Mouse (Mus musculus) urinary bladder, postnatal 4 days (tissue): ENCODE data around the gene Fbn1.

Experiments used
- DNase-seq, 2 experiments: peaks; one replicate each; pipeline ENCODE4 v3.0.0; 2021 to 2022; ENCODE audit warnings: low spot score in 2 of 2

Fbn1 gene

DNA sequence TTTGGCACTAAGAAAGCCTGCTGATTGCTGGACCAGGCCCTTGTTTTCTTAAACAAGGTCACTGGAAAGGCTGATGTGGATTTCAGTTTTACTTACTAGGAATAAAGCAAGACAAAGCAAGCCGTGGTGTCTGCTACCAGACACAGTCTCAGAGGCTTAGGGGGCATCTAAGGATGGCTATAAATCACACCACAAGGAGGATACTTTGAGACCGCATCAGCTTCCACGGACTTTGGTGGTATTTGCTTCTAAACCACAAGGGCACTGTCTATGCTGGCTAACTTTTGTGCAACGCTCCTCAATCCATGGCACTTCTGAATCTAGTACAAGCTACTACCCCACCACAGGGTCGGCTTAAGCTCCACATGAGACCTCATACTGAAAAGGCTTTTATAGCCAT, 167.4 kb downstream of the Fbn1 start:
- no peak for DNase-seq

DNA sequence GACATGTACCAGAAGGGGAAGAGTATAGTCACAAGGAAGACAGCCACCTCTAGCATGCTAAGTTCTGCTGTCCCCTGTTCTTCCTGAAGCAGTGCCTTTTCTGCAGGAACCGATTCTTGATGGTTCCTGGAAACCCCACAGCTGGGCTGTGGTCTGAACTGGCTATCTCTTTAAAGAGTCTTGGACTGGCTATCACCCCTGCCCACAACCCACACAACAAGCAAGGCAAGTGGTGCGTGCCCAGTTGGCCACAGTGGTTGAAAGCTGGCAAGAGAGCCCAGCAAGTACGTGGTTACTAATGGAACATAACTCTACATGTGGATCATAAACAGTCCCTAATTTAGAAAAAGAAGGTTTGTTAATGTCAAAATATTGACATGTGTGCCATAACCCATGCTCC, 170.6 kb downstream of the Fbn1 start:
- DNase-seq: no peak

DNA sequence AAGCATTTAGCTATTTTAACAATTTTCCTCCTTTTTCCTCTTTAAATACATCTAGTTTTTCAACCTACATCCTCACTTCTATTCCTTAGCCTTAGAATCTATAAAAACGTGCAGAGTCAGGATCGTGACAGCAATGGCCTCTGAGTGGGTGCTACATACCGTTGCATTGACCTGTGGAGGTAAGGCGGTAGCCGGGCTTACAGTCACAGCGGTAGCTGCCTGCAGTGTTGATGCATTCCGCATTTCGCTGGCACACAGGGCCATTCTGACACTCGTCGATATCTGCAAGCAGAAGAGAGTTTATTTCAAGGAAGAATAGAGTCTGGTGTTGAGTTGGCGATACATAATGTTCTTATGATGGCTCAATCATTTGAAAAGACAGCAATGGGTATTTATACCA, 172.6 kb downstream of the Fbn1 start:
- no peak for DNase-seq

DNA sequence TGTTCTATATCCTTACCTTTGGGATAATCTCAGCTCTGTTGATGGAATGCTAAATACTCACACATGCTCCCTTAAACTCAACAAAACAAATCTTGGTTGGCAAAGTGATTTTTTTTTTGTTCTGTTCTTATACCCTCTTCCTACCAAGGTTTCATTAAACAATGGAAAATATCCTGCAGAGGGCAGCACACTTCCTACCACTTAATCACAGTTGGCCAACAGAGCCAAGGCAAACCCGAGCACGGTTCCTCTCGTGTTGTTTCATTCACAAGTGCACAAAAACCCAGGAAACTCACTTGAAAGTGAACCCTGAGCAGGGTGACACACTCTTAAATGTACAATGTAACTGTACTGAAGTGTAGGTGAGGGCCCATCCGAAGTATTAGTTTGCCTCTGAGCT, 173.6 kb downstream of the Fbn1 start:
- DNase-seq: no peak

DNA sequence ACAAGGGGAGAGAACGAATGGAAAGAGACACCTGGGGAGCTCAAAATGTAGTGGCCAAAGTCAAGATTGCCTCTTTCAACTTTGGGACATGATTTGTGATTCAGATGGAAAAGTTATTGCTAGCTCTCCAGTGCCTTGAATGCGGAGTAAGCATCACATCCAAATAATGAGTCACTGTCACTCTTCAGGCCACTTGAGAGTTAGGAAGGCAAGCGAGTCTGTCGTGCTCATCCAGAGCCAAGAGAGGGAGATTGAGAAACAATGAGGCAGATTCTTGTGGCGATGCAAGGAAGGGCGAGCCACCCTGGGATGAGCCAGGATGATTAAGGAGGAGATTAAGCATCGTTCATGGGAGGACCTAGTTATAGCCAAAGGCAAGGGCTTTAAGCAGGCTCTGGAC, 176.2 kb downstream of the Fbn1 start:
- no peak for DNase-seq

DNA sequence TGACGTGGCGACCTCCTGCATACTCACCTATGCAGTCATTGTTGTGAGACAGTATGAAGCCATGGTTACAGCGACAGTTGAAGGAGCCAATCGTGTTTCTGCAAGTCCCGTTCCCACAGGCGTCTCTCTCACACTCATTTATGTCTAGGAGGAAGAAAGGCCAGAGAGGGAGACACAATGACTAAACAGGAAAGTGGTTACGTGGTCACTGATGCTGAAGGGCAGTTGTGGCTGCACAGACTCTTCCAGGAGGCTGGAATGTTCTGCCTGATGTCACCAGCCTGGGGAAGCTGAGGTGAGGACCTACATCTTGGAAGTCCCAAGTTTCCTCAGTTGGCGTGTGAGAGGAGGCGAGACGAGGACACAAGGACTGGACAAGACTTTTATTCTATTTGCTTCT, 177.3 kb downstream of the Fbn1 start:
- no peak for DNase-seq

DNA sequence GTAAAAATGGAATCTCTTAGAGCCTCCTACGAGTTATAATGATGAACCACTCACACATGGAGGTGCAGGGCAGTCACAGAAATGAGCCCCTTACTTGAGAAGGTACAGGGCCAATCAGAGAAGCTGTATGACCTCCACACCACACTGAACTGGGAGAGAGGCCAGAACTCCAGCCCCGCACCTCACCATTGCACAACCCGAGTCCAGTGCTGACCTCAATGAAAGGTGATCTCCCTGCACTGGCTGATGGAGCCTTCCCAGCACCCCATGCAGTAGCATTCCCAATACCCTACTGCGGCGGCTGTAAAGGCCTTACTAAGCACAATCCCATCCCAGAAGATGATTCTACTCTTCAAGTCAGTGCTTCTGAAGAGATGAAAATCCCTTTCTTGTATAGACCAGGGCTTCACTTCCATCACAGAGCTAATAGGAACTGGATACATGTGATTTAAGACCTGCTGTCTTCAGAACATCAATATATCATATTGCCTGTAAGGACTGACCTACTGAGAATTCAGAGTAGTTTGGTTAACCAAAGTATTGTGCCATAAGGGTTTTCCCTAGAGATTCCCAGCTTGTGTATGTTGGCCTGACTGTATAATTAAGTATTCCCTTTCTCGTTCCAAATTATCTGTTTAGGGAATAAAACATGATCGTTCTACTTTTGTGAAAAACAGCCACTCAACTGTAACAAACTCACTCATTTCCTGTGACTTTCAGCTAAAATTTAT, 182.5 kb downstream of the Fbn1 start:
- DNase-seq: no peak

DNA sequence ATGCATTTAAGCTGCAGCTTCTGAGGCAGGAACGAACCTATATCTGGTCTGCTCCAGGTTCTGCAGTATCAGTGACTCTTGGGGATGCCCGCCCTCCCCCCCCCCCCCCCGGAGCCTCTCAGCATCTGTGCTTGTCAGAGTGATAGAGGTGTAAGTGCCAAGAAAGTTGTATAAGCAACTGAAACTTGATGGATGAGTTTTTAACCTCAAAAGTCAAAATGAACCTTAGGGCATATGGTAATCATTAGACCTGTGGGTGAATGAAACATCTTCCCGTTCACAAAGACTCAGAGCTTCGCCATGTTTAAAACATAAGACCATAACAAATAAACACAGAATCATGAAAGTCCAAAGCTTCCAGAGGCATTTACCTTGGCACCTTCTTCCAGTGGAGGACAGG, 183.3 kb downstream of the Fbn1 start:
- DNase-seq: no peak

DNA sequence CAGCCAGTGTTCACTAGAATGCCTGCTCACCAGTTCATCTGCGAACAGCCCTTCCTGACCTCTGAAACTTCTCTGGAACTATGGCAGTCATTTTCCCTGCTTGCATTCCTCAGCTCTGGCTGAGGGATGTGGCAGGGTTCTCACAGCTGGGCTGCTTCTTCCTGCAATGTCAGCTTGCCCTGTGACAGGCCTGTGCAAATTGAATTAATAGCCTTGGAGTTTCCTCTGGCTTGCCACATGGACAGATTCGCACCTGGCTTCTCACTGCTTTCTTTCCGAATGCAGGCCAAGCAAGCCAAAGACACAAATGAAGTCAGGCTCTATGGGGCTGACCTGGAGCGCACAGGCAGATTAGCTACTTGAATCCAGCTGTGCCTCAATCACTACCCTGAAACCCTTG, 184.4 kb downstream of the Fbn1 start:
- no peak for DNase-seq

DNA sequence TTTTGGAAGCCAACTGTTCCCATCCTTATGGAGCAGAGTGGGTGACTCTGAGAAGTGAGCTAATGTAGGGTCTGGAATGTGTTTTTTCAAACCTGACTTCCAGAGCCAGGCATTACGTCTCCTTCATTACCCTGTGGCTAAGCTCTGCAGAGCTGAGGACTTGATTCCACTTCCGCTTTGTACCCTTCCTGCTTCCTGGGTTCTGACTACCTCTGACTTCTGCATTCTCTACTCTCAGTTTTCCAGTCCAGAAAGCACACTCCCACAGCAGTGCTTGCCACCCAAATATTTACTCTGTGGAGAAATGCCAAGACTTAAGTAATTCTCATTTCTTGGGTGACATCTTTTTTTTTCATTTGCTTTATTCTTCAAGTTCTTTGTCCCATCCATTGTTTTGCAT, 185.2 kb downstream of the Fbn1 start:
- DNase-seq: no peak

DNA sequence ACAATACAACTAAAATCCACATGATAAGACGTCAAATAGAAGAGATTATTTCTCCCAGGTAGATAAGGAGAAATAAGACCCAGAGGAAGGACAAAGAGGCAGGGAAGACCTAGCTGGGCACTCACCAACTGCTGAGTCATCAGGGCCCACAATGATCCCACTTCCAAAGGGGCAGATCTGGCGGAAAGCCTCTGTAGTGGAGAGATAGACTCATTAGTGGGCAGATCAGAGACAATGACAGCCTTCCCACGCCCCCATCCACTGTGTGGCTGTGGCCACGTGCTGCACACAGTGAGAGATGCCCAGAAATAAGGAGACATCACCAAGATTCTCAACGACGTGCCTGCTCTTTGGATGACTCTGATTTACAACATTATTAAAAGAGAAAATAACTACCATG, 186.7 kb downstream of the Fbn1 start:
- DNase-seq: no peak

DNA sequence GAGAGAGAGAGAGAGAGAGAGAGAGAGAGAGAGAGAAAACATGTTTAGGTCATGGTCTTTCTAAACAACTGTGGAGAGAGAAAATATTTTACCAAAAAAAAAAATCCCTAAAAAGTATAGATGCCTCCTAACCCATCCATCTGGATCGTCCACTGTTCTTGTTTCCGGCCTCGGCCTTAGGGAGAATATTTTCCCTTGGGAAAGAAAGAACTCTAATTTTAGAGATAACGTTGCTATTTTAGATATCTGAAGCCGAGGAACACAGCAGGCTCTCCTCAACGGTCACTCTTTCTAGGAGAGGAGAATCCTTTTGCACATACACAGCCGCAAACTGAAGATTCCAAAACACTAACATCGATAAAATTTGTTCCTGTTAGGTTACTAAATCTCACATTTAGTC, 188.1 kb downstream of the Fbn1 start:
- no peak for DNase-seq

DNA sequence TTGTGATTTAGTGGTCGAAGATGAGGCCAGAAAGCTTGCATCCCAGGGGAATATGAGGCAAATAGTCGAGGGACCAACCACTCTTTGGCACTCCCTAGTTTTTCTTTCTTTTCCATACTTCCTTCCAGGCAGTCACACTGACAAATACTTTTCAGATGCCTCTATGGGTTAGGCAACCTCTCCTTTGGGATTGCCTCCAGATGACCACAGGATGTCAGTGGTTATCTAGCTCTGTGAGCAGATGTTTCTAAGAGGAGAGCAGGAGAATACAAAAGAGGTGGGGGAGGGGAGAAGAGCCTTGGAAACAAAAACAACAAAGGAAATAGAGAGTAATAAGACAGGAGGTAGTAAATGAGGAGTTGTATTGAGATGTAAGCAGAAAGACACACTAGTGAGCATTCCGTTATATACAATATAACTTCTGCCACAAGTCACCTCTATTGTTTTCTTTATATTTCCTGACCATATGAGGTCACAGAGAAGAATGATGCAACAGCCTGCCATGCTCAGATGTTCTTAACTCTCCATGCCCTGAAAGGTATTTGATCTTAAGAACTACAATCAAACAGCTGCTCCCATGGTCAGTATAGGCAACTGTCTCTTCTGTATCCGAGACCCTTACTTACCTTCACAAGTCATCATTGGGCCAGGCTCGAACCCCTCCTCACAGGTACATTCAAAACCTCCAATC, 189.3 kb downstream of the Fbn1 start:
- no peak for DNase-seq

DNA sequence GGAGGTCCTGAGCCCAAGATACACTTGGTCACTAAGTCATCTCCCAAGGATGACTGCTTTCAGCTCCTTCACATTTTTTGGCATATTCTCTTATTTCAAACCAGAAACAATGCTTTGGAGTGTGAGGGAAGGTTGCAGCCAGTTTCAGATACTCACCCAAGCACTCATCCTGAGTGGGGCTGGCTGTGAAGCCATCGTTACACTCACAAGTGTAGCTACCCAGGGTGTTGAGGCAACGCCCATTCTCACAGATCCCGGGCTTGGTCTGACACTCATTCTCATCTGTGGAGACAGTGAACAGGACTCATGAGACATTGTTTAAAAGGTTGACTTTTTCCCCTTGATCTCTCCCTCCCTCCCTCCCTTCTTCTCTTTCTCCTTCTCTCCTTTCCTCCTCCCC, 192.6 kb downstream of the Fbn1 start:
- no peak for DNase-seq

DNA sequence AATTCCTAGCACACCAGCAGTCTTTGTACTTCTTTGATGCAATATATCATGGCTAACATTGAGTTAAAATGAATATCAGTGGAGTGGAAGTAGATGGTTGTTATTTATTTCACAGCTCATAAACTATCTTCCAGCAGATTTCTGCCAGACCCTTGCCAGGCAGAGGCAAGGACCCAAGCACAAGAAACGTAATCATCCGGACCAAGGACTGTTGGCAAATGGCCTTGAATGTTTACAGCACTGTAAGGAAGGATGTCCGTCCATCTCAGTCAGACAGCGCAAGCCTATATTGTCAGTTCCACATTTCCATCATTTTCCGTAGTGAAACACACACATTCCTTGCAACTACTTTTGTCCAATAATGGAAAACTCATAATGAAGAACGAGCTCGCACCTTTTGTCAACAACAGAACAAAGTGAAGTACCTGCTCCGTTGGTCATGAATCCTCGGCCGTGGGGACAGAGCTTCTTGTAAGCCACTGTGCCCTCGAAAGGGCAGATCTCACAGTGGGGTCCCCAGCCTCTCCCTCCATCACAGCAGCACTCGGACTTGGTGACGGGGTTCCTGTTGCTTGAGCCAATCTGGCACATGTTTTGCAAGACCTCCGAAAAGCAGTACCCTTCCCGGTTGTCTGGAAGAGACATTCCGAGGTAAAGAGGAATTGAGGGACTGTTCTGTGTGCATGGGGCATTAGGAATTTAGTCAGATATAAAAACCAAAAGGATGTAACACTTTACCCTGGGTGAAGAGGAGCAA, 193.4 kb downstream of the Fbn1 start:
- no peak for DNase-seq

DNA sequence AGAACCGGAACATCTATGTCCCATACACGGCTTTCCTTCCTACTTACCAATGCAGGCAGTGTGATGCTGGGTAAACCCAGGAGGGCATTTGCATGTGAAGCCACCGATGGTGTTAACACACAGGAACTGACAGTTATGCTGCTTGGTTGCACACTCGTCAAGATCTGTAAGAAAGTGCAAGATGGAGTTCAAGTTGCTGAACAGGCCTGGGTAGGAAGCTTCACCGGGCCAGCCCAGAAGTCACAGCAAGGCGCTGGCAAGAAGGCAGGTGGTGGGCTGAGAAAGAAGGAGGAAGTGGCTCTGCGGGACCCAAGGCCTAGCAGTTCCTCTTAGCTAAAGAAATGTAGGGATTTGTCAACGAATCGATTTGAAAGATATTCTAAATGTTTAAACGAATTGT, 198.1 kb downstream of the Fbn1 start:
- DNase-seq: no peak

DNA sequence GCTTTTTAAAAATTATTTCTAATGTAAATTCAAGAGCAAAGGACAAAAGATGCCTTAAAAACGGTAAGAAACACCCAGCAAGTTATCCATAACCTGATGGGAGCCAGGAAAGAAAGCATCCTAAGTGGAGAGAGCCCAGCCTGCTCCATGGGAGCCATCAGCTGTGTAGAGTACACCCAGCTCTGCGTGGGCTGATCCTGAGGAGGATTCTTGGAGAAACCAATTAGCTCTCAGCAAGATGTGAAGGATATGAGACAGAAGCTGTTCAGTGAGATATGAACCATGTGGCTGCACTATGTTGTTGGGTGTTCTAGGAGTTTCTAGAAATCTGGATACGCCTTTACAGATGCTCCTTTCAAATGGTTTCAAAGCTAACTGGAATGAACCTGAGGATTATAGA, 202.1 kb downstream of the Fbn1 start:
- no peak for DNase-seq

DNA sequence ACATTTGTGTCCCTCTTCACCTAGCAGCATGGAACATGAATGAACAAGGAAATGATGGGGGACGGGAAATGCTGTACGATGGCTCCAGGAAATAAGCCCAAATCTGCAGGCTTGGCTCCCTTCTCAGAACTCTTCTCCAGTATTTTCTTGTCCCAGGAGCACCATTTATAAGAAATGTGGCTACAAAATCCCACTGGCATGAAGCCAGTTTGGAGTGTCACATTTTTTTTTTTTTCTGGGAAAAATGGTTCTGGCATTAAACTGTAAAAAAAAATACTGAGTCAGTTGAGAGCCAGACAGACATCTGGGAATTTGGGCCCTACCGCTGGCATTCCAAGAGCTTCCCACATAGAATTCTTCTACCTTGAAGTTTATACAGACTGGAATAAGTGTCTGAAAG, 203.0 kb downstream of the Fbn1 start:
- no peak for DNase-seq

DNA sequence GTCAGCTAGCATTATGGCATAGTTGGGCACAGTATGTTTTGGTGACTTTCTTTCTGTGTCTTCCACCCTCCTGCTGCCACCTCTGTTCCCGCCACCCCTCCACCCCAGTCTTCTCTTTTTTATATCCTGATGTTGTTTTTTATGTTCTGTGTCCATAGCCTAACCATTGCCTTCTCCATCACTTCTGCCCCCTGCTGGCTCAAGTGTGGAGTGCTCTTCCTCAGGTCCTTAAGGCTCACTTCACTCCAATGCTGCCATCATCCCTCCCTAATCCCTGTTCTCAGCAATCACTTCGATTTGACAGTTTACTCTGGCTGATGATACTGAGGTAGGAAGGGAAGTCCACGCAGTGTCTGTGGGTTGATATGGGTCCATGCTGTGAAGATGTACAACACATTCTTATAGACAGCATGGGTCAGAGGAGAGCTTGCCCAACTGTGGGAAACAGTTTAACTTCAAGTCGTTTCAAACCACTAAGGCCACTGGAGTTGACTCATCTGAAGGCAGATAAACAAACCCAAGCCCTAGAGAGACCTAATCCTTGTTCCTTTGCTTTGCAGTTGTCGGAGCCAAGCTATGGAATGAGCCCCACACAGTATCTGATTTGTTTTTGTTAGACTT, 203.9 kb downstream of the Fbn1 start:
- no peak for DNase-seq

DNA sequence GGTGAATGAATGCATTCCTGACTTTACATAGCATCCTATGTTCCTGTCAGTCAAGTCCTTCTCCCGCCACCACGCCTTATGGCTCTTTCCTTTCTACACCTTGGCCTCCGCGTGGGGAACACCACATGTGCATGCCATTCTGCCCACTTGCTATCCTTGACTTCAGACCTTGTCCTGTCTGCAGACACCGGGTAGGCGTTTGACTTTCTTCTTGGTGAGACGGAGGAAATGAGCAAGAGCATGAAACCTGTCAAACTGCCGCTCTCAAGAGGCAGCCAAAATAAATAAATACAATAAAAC, 205.2 kb downstream of the Fbn1 start:
- DNase-seq: no peak

DNA sequence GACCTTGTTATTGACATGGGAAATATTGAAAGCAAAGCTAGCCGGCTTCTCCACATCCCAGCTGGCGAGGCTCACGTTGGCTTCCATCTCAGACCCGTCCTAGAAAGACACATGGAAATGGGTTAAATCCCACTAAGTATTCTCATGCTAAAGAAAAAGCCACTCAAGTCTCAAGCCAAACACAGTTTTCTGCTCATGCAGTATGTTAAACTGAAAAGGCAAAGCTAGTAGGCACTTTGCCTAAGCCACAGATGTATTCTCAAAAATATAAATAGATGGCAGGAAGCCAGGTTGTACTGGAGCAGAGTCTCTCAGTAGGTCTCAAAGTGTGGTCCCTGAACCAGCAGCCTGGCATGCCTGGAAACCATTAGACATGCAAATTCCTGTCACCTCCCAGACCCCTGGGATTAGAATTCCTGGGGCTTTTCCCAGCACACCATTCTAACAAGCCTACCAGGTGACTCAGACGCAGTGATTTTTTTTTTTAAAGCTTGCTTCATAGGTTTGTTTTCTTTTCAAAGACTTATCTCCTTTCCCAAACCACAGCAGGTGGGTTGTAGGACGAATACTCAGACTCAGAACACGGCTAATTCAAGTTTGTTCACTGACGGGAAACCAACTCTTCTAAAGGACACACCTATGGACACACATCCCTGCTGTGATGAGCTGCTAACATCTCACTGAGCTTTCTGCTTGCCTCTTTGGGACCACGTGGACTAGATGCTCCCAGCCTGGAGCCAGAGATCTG, 205.7 kb downstream of the Fbn1 start:
- DNase-seq: no peak

DNA sequence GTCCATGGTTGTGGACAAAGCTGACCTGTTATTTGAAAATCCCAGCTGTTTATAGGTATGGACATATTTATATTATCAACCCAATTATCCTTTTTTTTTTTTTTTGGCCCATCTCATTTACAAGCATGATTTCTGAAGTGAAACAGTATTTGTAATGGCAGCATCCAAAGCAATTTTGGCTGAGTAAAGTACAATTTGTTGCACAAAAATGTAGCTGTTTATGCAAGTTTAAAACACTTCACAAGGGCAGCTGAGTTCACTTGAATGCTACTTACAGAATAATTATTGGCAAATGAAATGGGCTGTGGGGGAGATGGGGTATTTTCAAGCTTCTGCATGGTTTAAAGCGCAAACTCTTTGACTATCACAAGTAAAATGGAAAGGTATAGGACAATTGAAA, 209.0 kb downstream of the Fbn1 start:
- DNase-seq: no peak
